Mouse (Mus musculus) heart, postnatal 10 days (tissue): ENCODE data around the gene Hoxa5. TPM values are rescaled to one million over a fixed set of nuclear protein-coding genes. Genes with fewer than 3 reads are reported as not detected.

Experiments
- DNase-seq, 2 experiments: peaks; one replicate each; pipeline ENCODE4 v3.0.0; 2021
- intact Hi-C: fragments of 180-260 bp; cut with DNase I; formaldehyde crosslinking; loops from one replicate; pipeline ENCODE4 v1.15.1; 2025
- total RNA-seq, 2 experiments: library from RNA; stranded (reverse); gene quantifications; 2 replicates each; pipeline ENCODE4 v1.2.3; 2021

Hoxa5 gene
- total RNA-seq, 2 experiments from 2014 or later, result 1.2 to 1.6 TPM

GRCm38 (mm10) chr6:52205638-52206621 is 1.5 kb upstream of the Hoxa5 start:
- intact Hi-C loops, result no loop called here
- DNase-seq, result no peak

GRCm38 (mm10) chr6:52205221-52205620 is 834 bp upstream of the Hoxa5 start:
- DNase-seq, result no peak
- intact Hi-C loops, result no loop called here

GRCm38 (mm10) chr6:52203371-52204049 is 877 bp downstream of the Hoxa5 start:
- intact Hi-C loops, result loop anchor here (5.0 kb wide), 1 partner anchor 821 kb away; no protein-coding TSS in a partner anchor
- DNase-seq, result no peak

- DNase-seq, result no peak
- intact Hi-C loops, result loop anchor here (5.0 kb wide), 1 partner anchor 821 kb away; no protein-coding TSS in a partner anchor
These were observed 1.3 kb downstream of the Hoxa5 start for GRCm38 (mm10) chr6:52203121-52203370.

GRCm38 (mm10) chr6:52202362-52203120 is 1.8 kb downstream of the Hoxa5 start:
- DNase-seq, result no peak
- intact Hi-C loops, result loop anchor here (5.0 kb wide), 1 partner anchor 820 kb away; no protein-coding TSS in a partner anchor

- DNase-seq, result no peak
- intact Hi-C loops, result loop anchor here (5.0 kb wide), 1 partner anchor 819 kb away; no protein-coding TSS in a partner anchor
These were observed 3.1 kb downstream of the Hoxa5 start for GRCm38 (mm10) chr6:52201269-52201668.

- no peak for DNase-seq
- intact Hi-C loops, result loop anchor here (5.0 kb wide), 1 partner anchor 818 kb away; no protein-coding TSS in a partner anchor
These were observed 3.6 kb downstream of the Hoxa5 start for GRCm38 (mm10) chr6:52200751-52201250.

- intact Hi-C loops, result loop anchor here (5.0 kb wide), 1 partner anchor 818 kb away; no protein-coding TSS in a partner anchor
These were observed 4.2 kb downstream of the Hoxa5 start for GRCm38 (mm10) chr6:52200073-52200750.

GRCm38 (mm10) chr6:52197271-52197670 is 7.1 kb downstream of the Hoxa5 start:
- DNase-seq, result peak in 1 of 2 experiments; percentile 66
- intact Hi-C loops, result loop anchor here (2.0 kb wide), 2 partner anchors 192 to 326 kb away; no protein-coding TSS in a partner anchor

More at GRCm38 (mm10) chr6:52200073-52200750, 4.2 kb downstream of the Hoxa5 start:
- no peak for DNase-seq

- no peak for DNase-seq
- intact Hi-C loops, result loop anchor here (2.0 kb wide), 2 partner anchors 192 to 326 kb away; no protein-coding TSS in a partner anchor
These were observed 7.6 kb downstream of the Hoxa5 start for GRCm38 (mm10) chr6:52196811-52197210.

- intact Hi-C loops, result loop anchor here (5.0 kb wide), 1 partner anchor 107 kb away; no protein-coding TSS in a partner anchor
- no peak for DNase-seq
These were observed 9.7 kb downstream of the Hoxa5 start for GRCm38 (mm10) chr6:52194690-52195089.

- intact Hi-C loops, result loop anchor here (2.0 to 5.0 kb wide), 2 partner anchors 29 to 105 kb away; no protein-coding TSS in a partner anchor
These were observed 12.4 kb downstream of the Hoxa5 start for GRCm38 (mm10) chr6:52191860-52192550.

GRCm38 (mm10) chr6:52190906-52191810 is 13.2 kb downstream of the Hoxa5 start, which contains the start of gene Hoxa4:
TSS of gene Hoxa4 (minus strand) at chr6:52191753.
- no peak for DNase-seq
- intact Hi-C loops, result loop anchor here (2.0 to 5.0 kb wide), 2 partner anchors 28 to 104 kb away; no protein-coding TSS in a partner anchor

More at GRCm38 (mm10) chr6:52191860-52192550, 12.4 kb downstream of the Hoxa5 start:
- peak; percentile 75 to 78 for DNase-seq

GRCm38 (mm10) chr6:52190410-52190809 is 14.0 kb downstream of the Hoxa5 start:
- intact Hi-C loops, result loop anchor here (2.0 to 5.0 kb wide), 2 partner anchors 28 to 103 kb away; no protein-coding TSS in a partner anchor
- no peak for DNase-seq

GRCm38 (mm10) chr6:52189909-52190308 is 14.5 kb downstream of the Hoxa5 start:
- intact Hi-C loops, result loop anchor here (2.0 to 5.0 kb wide), 2 partner anchors 27 to 103 kb away; no protein-coding TSS in a partner anchor
- no peak for DNase-seq

GRCm38 (mm10) chr6:52189172-52189591 is 15.2 kb downstream of the Hoxa5 start:
- intact Hi-C loops, result no loop called here
- no peak for DNase-seq

GRCm38 (mm10) chr6:52186500-52186899 is 17.9 kb downstream of the Hoxa5 start:
- DNase-seq, result no peak
- intact Hi-C loops, result no loop called here
